Mouse (Mus musculus) brain, adult 2 months (tissue): ENCODE results near the gene Acot8.

Source experiments
- DNase-seq: peaks from one replicate; pipeline ENCODE4 v3.0.0; 2011; ENCODE audit warnings: low read depth, low spot score

Gene Acot8

DNA sequence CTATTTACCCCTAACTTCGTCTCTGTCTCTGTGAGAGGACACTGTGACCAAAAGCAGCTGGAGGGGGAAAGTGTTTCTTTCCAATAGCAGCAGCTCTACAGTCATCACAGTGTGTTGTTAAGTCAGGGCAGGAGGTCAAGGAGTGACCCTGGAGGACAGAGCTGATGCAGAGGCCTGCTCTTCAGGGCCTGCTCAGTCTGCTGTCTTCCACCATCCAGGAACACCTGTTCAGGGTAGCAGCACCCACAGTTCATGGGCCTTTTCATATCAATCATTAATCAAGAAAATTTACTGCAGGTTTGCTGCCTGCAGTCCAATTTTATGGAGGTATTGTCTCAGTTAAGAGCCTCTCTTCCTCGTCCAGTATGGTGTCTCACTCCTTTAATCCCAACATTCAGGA lies 8.9 kb upstream of the Acot8 start:
- DNase-seq = no peak

DNA sequence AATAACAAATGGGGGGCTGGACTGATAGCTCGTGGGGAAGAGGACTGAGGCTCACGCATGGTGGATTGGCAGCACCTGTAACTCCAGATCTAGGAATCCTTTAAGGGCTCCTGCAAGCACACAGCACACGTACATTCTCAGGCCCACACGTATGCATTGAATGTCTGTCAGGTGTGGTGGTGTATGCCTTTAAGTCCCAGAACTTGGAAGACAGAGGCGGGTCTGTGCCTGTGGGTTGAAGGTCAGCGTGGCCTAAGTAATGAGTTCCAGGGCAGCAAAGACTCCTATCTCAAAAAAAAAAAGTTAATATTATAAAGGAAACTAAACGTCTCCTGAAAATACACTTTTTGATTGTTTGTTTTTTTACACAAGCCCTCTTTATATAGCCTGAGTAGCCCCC lies 1.9 kb upstream of the Acot8 start:
- no peak for DNase-seq

DNA sequence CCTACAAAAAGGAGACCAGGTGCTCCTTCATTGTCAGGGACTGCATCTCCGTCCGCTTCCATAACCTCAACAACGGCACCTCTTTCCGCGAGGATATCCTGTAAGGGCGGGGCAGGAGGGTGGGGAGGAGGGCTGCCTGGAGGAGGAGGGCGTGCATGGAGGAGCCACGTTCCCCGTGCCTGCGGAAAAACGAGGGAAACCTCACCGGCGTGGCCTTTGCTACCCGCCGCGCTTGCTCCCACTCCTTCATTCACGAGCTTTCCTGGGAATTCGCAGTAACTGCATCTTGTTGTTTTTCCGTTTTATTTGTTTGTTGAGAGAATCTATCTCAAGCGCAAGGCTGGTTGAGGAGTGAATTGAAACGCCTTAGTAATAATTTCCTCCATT lies 643 bp upstream of the Acot8 start:
- peak; percentile 67 for DNase-seq

DNA sequence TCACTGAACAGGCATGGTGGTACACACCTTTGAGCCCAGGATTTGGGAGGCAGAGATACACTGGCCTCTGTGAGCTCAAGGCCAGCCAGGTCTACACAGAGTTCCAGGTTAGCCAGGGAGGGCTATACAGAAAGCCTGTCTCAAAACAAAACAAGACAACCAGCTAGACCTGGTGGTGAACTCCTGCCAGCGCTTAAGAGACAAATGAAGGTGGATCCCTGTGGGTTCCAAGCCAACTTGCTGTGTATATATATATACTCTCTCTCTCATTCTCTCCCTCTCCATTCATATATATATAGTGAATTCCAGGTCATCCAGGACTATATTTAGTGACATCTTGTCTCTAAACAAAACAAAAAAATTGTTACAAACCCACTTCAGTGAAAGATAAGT lies 765 bp downstream of the Acot8 start:
- no peak for DNase-seq

DNA sequence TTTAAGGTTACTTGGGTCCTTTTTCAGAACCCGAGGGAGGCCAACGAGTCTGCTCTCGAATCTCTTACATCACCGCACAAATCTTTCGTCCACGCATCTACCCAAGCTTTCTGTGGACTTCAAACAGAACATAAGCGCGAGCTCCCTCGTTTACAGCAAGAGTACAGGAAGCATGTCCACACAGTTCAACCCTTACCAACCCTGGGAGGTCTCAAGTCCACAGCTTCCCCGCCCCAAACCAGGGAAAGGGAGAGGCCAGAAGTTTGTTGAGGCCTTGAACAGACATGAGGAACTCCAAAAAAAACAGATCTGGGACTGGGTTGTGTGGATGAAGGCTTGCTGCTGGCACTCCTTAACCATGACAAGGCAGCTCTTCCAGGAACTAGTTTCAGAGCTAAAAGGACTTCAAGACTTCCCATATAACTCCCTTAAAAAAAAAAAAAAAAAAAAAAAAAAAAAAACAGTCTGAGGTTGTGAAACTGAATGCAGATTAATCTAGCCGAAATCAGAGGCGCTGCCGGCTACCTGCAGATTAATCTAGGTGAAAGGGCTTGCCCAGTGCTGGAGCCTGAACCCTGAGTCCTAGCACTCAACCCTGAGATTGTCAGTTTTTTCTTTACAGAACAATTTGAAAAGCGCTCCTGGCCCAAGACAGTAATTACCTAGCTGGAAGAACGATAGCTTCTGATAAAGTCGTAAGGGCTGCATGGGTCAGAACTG lies 1.3 kb downstream of the Acot8 start:
- DNase-seq = no peak

DNA sequence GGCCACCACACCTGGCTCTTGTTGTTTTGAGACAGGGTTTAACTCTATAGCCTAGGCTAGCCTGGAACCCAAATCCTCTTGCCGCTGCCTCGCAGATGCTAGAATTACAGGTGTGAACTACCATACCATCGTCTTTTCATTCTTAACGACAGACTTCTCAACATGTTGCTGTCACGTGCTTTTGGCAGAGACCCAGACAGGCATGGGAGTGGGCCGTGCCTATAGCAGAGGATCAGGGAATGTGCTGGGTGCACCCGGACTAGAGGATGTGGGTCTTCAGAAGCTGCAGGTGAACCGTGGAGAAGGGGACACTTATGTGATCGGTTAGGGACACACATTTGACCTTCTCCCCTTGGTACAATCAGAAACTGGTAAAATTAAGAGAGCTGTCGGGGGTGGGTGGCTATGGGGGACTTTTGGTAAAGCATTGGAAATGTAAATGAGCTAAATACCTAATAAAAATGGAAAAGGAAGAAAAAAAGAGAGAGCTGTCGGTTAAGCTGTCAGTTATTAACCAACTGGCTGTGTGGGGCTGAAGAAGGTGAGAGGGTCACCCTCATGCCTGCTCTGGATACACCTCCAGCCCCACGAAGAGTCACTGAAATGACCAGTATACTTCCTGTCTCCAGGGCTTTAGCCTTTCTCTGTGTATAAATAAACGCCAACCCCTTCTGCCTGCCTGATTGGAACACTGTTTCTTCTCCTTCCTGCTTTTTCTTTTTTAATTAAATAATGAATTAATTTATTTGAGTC lies 4.3 kb downstream of the Acot8 start:
- no peak for DNase-seq

DNA sequence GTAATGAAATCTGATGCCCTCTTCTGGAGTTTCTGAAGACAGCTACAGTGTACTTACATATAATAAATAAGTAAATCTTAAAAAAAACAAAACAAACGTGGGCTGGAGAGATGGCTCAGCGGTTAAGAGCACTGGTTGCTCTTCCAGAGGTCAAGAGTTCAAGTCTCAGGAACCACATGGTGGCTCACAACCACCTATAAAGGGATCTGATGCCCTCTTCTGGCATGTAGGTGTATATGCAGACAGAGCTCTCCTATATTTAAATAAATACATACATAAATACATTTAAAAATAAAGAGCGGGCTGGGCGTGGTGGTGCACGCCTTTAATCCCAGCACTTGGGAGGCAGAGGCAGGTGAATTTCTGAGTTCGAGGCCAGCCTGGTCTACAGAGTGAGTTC lies 6.1 kb downstream of the Acot8 start:
- DNase-seq = peak; percentile 45

DNA sequence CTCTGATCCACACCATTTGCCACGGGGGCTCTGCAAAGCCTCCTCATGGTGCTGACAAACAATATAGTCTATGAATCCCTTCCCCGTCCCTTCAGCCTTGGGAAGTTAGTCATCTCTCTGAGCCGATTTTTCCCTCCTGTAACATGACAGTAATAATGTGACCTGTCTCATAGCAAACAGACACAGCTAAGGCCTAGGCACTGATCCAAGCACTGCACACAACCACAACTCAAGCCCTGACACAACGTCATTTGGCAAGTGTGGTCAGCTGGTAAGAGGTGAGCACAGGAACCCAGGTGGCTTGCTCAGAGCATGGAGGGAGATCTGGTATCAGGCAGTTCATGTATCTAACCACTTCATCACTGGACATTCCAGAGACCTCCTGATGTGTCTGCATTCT lies 8.8 kb downstream of the Acot8 start:
- DNase-seq = no peak

DNA sequence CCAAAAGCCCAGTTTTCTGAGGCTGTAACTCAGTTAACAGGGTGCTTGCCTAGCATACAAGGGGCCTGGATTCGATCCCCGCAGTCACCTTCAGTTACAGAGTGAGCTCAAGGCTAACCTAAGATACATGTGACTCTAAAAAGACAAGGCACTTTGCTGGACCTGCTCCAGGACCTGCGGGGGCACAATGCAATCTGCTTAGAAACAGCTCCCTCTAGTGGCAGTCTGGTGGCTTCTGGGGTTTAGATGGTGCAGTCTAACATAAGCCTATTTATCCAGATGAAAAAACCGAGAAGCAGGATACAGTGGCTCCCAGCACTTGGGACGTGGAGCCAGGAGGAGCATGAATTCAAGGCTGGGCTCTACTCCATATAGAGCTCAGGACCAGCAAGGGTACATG lies 10.4 kb downstream of the Acot8 start:
- DNase-seq = peak; percentile 96

DNA sequence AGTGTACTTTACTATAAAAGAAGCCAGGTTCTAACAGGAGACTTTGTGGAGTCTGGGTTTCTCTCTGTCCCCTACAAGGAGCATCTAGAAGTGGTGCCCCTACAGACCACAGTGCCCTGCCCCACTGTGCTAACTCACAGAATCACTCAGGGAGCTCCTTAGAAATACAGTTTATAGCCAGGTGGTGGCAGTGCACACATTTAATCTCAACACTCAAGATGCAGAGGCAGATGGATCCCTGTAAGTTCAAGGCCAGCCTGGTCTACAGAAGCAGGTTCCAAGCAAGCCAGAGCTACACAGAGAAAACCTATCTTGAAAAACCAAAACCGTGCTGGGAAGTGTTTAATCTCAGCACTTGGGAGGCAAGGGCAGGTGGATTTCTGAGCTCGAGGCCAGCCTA lies 10.9 kb downstream of the Acot8 start:
- DNase-seq = peak; percentile 47

DNA sequence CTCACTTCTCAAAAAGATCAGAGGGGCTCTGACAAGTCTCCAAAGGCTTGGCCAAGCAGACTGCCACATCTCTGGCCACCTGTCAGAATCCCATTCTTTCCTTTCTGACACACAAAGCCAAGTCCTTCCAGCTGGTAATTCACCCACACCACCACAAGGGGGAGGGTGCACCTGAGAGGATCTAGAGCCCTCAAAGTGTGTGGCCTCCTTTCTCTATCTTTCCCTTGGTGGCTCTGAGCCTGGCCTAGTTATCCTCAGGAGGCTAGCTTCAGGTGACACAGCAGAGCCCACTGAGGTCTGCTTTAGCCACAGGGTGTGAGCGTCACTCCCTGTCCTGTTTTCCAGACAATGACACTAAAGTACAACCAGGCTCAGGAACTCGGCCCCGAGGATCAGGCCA lies 11.4 kb downstream of the Acot8 start:
- peak; percentile 88 for DNase-seq

DNA sequence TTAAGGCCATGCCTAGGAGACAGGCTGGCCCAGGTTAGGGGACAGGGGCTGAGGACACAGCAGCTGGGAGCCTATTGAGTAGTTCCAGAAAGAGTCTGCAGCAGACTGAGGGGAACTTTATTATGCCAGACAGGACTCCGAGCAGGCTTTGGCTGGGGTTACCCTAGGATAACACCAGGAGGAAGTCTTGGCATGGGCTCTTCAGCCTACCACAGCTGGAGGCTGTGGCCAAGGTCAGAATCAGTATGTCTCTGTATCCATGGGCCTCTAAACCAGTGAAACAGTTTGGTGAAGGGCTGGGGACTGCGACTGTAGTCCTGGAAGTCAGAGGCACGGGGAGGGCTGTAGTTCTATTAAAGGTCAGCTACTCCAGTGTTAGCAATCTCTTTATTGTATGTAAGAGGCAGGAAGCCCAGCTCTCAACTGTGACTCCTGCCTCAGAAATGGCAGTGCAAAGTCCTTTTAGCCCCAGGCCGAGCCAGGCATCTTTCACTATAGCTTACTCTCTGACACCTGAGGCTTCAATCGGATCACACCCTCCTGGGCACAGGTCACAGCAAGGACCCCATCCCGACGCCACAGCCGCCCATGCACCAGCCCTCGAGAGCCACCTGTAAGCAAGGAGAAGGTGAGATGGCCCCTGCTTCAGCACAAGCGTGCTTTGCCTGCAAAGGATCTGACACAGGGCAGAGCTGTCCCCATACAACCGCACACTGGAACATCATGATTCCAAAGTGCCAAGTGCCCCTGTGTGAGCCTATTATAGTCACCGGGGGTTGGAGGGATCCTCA lies 12.1 kb downstream of the Acot8 start:
- DNase-seq = no peak

DNA sequence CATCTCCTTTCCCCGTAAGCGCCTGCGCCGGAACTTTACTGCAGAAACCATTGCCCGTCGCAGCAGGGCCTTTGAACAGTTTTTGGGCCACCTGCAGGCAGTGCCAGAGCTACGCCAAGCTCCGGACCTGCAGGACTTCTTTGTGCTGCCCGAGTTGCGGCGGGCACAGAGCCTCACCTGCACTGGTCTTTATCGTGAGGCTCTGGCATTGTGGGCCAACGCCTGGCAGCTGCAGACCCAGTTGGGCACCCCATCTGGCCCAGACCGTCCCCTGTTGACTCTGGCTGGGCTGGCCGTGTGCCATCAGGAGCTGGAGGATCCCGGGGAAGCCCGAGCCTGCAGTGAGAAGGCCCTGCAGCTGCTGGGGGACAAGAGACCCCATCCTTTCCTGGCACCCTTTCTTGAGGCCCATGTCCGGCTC lies 12.8 kb downstream of the Acot8 start:
- peak; percentile 51 for DNase-seq

DNA sequence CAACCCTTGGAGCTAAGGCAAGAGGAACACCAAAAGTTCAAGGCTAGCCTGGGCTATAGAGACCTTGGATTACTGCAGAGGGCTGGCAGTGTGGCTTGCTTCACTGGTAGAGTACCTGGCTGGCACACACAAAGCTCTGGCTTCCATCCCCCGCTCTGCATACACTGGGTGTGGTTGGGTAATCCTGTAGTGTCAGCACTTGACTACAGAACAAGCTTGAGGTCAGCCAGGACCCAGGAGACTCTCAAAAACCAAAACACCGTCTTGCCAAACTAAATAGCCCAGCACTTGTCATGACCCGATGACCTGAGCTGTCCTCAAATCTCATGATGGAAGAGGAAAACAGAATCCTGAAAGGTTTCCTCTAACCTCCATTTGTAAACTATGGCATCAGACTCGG lies 14.2 kb downstream of the Acot8 start:
- no peak for DNase-seq

DNA sequence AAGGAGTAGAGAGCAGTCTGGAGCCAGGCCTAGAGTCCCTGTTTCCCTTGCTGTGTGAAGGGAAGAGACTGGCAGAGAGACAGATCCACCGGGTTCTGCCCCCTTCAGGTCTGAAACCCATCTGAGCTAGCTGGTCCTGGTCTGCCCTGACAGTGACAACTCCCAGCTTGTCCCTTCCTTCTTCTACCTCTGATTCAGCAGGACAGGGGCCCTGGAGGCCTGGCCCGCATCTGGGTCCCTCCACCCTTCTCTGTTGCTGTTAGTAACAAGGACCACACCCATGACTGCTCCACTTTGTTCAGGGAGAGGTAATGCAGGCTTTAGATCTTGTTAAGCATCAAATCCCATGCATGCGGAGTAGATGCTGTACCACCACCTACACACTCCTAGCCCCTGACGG lies 16.3 kb downstream of the Acot8 start:
- peak; percentile 35 for DNase-seq

DNA sequence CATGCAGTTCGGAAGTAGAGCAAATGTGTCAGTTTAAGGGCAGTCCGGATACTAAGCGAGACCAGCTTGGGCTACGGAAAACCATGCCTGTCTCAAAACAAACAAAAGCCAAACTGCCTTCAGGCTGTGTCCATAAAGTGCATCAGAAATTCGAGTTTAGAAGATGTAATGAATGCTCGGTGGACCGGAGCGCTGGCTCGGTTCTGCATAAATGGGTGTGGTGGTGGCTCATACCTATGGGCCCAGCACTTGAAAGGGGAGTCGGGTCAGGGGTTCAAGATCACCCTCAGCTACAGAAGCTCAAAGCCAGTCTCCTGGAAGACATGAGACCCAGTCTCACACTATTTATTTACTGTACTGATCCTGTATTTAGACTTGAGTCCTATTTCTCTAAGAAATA lies 16.9 kb downstream of the Acot8 start:
- no peak for DNase-seq

DNA sequence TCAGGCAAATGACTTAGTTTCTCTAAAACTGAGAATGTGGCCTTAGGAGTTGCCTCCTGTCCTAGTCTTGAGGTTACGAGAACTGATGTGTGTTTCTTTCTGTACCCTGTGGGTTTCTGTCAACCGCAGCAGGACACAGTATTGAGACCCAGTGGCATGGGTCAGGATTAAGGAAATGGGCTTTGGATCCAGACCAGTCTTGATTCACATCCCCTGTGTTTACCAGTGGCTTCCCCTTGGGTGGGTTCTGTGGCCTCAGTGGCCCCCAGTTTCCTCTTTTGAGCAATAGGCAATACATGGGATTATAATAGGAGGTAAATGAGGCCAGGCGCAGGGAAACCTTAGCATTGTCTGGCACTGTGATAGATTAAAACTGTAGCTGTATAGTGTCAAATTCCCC lies 17.6 kb downstream of the Acot8 start:
- no peak for DNase-seq

DNA sequence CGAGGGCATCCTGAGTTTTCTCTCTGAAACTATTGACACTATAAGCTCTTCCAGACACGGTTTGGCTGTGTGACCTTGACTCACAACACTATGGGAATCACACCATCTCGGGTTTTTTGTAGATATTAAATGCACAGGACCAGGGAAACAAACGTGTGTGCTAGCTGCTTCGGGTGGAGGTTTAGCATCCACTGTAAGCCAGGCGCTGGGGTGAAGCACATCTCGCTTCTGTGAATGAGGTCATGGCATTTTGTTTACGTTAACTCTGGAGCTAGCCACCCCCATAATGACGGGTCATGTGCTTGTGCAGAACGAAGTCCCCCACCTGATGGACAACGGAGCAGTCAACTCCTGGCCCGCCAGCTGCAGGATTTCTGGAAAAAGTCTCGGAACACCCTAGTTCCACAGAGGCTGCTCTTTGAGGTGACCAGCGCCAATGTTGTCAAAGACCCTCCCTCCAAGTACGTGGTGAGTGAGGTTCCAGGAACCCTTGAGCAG lies 18.2 kb downstream of the Acot8 start:
- peak; percentile 67 for DNase-seq

DNA sequence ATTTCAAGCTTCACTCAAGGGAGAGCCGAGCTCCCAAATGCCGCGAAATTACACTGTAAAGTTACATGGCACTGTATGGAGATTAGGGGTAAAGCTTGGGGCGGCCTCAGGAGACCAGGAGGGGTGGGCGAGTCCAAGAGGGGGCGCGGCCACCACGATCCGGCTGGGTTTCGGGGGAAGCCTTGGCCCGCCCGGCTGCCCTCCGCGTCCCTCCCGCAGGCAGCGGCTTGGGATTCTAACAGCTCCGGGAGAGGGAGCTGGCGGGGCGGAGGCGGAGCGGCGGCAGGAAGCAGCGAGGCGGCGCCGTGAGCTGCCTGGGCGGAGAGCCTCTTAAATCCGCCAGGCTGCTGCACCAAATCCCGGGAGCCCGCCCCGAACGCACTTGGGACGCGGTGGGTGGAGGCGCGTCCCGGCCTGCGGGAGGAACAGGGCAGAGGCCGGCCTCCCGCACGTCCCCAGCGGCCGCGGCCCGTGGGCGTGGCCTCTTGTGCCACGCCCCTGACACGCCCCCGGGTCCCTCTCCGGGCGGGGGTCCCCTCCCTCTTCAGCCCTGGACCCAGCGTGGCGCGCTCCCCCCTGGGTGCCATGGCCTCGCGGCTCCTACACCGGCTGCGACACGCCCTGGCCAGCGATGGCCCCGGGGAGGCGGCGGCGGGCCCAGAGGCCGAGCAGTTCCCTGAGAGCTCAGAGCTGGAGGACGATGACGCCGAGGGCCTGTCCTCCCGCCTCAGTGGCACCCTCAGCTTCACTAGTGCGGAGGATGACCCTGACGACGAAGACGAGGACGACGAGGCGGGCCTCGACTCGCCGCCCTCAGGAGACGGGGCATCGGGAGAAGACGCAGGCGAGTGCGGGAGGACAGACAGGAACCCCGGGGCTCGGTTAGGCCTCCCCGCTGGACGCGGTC lies 18.9 kb downstream of the Acot8 start, which contains the start of gene Snx21:
Gene Snx21 (plus strand): TSS at position 343 of the 907 bp plus-strand sequence.
- DNase-seq = peak; percentile 97

DNA sequence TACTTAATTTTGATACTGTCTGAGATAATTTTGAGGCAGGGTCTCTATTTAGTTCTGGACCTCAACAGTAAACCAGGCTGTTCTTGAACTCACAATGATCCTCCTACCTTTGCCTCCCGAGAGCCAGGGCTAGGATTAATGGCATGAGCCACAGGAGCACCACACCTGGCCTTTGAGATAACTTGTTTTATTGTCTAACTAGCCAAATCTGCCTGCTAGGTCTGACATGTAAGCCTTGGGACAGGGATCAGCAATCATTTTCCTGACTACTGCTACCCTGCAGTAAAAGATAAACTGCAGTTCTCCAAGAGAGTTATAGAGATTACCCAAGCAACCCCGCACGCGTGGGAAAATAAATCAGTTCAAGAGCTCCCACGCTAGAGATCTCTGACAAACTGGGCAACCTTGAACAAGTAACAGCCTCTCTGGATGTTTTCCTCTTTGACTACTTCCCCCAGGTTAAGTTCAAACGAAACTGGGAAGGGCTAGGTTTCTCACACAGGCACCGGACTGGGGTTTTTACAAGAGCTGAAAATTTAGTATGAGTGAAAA lies 19.7 kb downstream of the Acot8 start:
- peak; percentile 34 for DNase-seq
